Mouse (Mus musculus) thymus, adult 2 months (tissue): ENCODE measurements around the gene Aldh5a1. TPM values are rescaled to one million over a fixed set of nuclear protein-coding genes. Genes with fewer than 3 reads are reported as not detected.
A peak's percentile ranks its signal among the peaks of the same experiment; 100 is the strongest.

Source experiments
- DNase-seq: peaks from one replicate; pipeline ENCODE4 v3.0.0; 2021
- H3K27ac ChIP-seq: fragments of 200-500 bp; 2 replicates; pipeline ENCODE4 v1.5.1; 2012; ENCODE audit warnings: low read length, control low read depth; ENCODE audit not compliant: control insufficient read depth, insufficient read depth
- H3K27me3 ChIP-seq: fragments of 200-500 bp; 2 replicates; pipeline ENCODE4 v1.6.1; 2012; ENCODE audit warnings: mild to moderate bottlenecking, low read length, moderate library complexity, mixed read lengths; ENCODE audit not compliant: control insufficient read depth, insufficient read depth
- H3K36me3 ChIP-seq: fragments of 200-500 bp; 2 replicates; pipeline ENCODE4 v1.6.1; 2012; ENCODE audit warnings: mild to moderate bottlenecking, low read length, moderate library complexity; ENCODE audit not compliant: control insufficient read depth, insufficient read depth
- H3K4me1 ChIP-seq: fragments of 200-500 bp; replicated peaks from 2 replicates; pipeline ENCODE4 v1.6.1; 2012; ENCODE audit warnings: low read length; ENCODE audit not compliant: control insufficient read depth, insufficient read depth
- H3K4me3 ChIP-seq: fragments of 200-500 bp; 2 replicates; pipeline ENCODE4 v1.5.1; 2012; ENCODE audit warnings: mild to moderate bottlenecking, low read length, control low read depth, moderate library complexity; ENCODE audit not compliant: control insufficient read depth, insufficient read depth
- CTCF ChIP-seq: fragments of 200-500 bp; IDR thresholded peaks from 2 replicates; pipeline ENCODE4 v1.5.1; 2012; ENCODE audit warnings: mild to moderate bottlenecking, control low read depth, low read length, moderate library complexity, borderline replicate concordance; ENCODE audit not compliant: control insufficient read depth, poor library complexity, insufficient read depth; ENCODE audit errors: extremely low read depth
- POLR2A ChIP-seq: fragments of 200-500 bp; IDR thresholded peaks from 2 replicates; pipeline ENCODE4 v1.6.1; 2012; ENCODE audit warnings: mild to moderate bottlenecking, low read length, control low read depth, moderate library complexity; ENCODE audit not compliant: control insufficient read depth, poor library complexity, insufficient read depth; ENCODE audit errors: extremely low read depth
- whole genome bisulfite sequencing: fragments of 180-500 bp; shearing (Covaris S2); methylation state at CpG from one replicate; pipeline ENCODE4 v1.1.7; 2018; 5-methylcytosine and 5-hydroxymethylcytosine counted together
- polyA plus RNA-seq: library from polyadenylated mRNA; depleted of rRNA; stranded (reverse); fragments of >200 nt; gene quantifications from 2 replicates; pipeline ENCODE4 v1.2.3, GENCODE M21; 2012

Aldh5a1 gene
- polyA plus RNA-seq, 1 experiment: 1.3 TPM

GRCm38 (mm10) chr13:24965846-24966201, 28.4 kb upstream of the Aldh5a1 start:
- H3K36me3 ChIP-seq: no peaks in the 10 kb centered on the region
- H3K27me3 ChIP-seq: no peaks in the 10 kb centered on the region
- no peak for DNase-seq
- no peak for TF ChIP-seq POLR2A
- TF ChIP-seq CTCF: no peak
- H3K4me3 ChIP-seq: peak overlapping the region; percentile 45
- 39% methylated on average over 5 of the region's 5 CpGs for WGBS
- no peak overlapping the region for H3K27ac ChIP-seq
- H3K4me1 ChIP-seq: peaks cover 6% of the 10 kb centered on the region

GRCm38 (mm10) chr13:24965130-24965845, 27.8 kb upstream of the Aldh5a1 start:
- TF ChIP-seq CTCF: no peak
- TF ChIP-seq POLR2A: no peak
- Histone ChIP-seq H3K27ac (no peak overlapping the region), H3K4me3 (peak overlapping the region; percentile 45), H3K4me1 (peaks cover 6% of the 10 kb centered on the region), H3K36me3 (no peaks in the 10 kb centered on the region), H3K27me3 (no peaks in the 10 kb centered on the region)
- peak; percentile 12 for DNase-seq
- 12% methylated on average over 15 of the region's 15 CpGs for WGBS

GRCm38 (mm10) chr13:24962119-24962518, 24.7 kb upstream of the Aldh5a1 start:
- TF ChIP-seq POLR2A: no peak
- no peak for TF ChIP-seq CTCF
- Histone ChIP-seq H3K27ac (no peak overlapping the region), H3K36me3 (no peaks in the 10 kb centered on the region), H3K4me3 (no peak overlapping the region), H3K4me1 (peaks cover 6% of the 10 kb centered on the region), H3K27me3 (no peaks in the 10 kb centered on the region)
- 83% methylated on average over 8 of the region's 8 CpGs for WGBS
- no peak for DNase-seq

GRCm38 (mm10) chr13:24960084-24960483, 22.6 kb upstream of the Aldh5a1 start:
- Histone ChIP-seq H3K4me1 (peaks cover under 1% of the 10 kb centered on the region), H3K4me3 (no peak overlapping the region), H3K36me3 (no peaks in the 10 kb centered on the region), H3K27me3 (no peaks in the 10 kb centered on the region), H3K27ac (no peak overlapping the region)
- TF ChIP-seq CTCF: no peak
- TF ChIP-seq POLR2A: no peak
- no peak for DNase-seq
- WGBS: 53% methylated on average over 3 of the region's 3 CpGs

- WGBS: 95% methylated on average over 11 of the region's 11 CpGs
- Histone ChIP-seq H3K4me1 (no peaks in the 10 kb centered on the region), H3K36me3 (no peaks in the 10 kb centered on the region), H3K27ac (no peak overlapping the region), H3K27me3 (no peaks in the 10 kb centered on the region), H3K4me3 (no peak overlapping the region)
- no peak for TF ChIP-seq POLR2A
- TF ChIP-seq CTCF: no peak
- no peak for DNase-seq
These were observed 21.2 kb upstream of the Aldh5a1 start for GRCm38 (mm10) chr13:24958671-24959070.

GRCm38 (mm10) chr13:24955500-24955899, 18.0 kb upstream of the Aldh5a1 start:
- H3K4me3 ChIP-seq: no peak overlapping the region
- no peak for DNase-seq
- 52% methylated on average over 10 of the region's 10 CpGs for WGBS
- H3K27ac ChIP-seq: no peak overlapping the region
- no peaks in the 10 kb centered on the region for H3K4me1 ChIP-seq
- H3K36me3 ChIP-seq: no peaks in the 10 kb centered on the region
- no peak for TF ChIP-seq POLR2A
- no peak for TF ChIP-seq CTCF
- H3K27me3 ChIP-seq: no peaks in the 10 kb centered on the region

- no peaks in the 10 kb centered on the region for H3K36me3 ChIP-seq
- TF ChIP-seq POLR2A: no peak
- TF ChIP-seq CTCF: no peak
- DNase-seq: no peak
- no peaks in the 10 kb centered on the region for H3K4me1 ChIP-seq
- WGBS: 77% methylated on average over 11 of the region's 11 CpGs
- H3K27ac ChIP-seq: no peak overlapping the region
- H3K4me3 ChIP-seq: no peak overlapping the region
- no peaks in the 10 kb centered on the region for H3K27me3 ChIP-seq
These were observed 17.6 kb upstream of the Aldh5a1 start for GRCm38 (mm10) chr13:24955091-24955490.

GRCm38 (mm10) chr13:24952659-24953058, 15.2 kb upstream of the Aldh5a1 start:
- Histone ChIP-seq H3K4me1 (no peaks in the 10 kb centered on the region), H3K27me3 (no peaks in the 10 kb centered on the region), H3K27ac (no peak overlapping the region), H3K4me3 (no peak overlapping the region), H3K36me3 (no peaks in the 10 kb centered on the region)
- no peak for DNase-seq
- WGBS: 91% methylated on average over 7 of the region's 7 CpGs
- no peak for TF ChIP-seq CTCF
- no peak for TF ChIP-seq POLR2A
